Mouse (Mus musculus) frontal cortex, postnatal 10 days (tissue): ENCODE data around the gene Prrg2.

ENCODE experiments used
- DNase-seq, 2 experiments: peaks; one replicate each; pipeline ENCODE4 v3.0.0; 2022; ENCODE audit warnings: low spot score in 2 of 2, mixed read lengths in 1 of 2

Prrg2 gene

DNA sequence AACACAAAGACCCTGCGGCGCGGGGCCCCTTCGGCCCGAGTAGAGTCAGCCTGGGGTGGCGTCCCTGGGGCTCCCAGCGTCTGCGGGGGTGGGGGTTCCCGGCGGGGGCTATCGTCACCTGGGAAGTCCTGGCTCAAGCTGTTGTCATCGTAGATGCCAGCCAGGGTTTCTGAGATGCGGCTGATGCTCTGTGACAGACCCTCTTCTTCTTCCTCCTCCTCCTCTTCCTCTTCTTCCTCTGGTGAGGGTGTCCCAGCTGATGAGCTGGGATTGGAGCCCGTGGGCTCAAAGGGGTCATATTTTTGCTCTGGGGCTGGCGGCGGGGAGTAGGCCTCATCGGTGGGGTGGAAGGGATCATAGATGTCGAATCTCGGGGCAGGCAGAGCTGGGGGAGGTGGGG lies 54.1 kb downstream of the Prrg2 start:
- DNase-seq, result no peak

DNA sequence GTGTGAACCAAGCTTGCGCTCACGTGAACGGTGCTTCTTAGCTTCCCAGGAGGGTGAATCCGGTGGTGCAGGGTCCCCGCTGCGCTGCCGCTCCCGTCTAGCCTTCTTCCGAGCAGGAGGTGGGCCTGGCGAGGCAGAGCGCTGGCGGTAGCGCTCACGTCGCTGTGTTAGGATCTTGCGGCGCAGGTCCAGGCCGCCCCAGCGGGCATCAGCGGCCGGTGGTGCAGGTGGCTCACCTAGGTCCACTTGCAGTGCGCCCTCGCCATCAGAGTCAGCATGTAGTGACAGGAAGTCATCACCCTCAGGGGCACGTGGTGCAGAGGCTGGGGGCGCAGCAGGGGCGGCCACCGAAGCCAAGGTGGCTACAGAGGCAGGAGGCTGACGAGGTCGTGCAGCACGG lies 54.6 kb downstream of the Prrg2 start:
- DNase-seq, result no peak

DNA sequence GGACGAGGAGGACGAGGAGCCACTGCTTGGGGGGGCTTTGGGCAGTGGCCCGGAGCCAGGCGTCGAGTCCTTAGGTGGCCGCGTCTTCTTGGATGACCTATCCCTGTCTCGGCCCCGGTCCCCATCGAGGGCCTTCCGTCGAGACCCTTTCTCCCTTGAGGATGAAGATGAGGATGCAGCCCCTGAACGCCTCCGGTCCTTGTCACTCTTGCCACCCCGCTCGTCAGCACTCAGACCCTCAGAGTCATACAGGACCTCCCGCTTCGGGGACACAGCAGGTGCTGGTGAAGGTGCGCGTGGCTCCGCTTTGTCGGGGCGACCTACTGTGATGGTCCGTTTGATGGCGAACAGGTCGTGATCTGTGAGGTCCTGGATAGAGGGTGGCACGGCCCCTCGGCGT lies 55.3 kb downstream of the Prrg2 start:
- DNase-seq, result no peak

DNA sequence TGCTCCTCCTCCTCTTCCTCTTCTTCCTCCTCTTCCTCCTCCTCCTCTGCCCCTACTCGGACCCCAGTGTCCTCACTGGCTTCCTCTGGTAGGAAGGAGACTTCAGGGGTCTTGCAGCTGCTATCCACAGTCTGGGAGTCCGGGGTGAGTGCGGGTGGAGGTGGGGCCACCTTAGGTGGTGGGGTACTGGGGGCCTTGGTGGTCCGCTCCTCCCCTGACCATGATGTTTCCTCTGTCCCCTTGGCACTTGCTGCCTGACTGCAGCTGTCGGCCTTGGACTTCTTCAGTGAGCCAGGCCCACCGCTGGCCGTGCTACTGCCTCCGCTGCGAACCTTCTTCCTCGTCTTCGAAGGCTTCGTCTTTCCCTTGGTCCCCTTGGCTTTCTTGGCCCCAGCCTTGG lies 56.0 kb downstream of the Prrg2 start:
- DNase-seq, result no peak

DNA sequence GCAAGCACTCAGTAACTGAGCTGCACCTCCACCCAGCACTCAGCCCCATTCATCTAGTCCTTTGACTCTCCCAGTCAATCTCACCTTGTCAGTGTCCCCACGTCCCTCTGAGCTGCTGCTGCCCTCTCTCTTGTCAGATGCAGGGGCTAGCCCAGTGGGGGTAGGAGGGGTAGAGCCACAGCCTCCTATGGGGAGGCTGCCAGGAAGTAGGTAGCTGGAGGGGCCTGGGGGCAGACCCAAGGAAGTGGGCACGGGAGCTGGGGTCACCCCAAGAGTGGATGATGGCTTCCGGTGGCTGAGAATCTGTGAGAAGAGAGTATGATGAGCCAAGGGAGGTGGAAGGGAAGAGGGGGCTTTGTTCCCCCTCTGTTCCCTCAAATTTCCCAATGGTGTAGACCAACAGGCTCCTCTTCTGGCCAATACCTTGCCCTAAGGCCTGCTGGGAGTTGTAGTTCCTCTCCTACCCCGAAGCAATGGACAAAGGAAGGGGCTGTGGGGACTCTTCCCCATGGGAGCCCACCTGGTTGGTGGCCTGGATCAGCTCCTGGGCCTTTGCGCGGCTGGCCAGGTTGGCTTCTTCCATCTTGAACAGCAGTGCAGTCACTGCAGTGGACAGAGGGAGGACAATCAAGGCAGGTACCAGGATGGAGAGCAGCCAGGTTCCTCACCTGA lies 57.0 kb downstream of the Prrg2 start:
- DNase-seq, result no peak

DNA sequence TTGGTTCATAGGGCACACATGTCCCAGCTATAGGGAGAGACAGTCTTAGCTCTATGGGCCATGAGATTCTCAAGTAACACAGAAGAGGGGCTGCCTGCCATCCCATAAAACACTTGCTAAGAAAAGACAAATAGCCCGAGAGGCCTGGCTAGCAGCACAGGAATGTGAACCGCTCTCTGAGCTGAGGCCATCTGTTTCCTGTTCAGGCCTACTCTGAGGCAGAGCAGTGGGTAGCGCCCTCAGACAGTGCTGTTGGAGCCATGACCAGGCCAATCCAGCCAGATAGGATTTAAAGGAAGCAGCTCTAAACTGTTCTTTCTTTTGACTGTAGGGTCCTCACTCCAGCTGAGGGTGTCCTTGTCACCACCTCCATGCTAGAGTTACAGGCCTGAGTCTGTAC lies 57.9 kb downstream of the Prrg2 start:
- no peak for DNase-seq
